Mouse (Mus musculus): Measurements from ENCODE around the gene Prss29.
A peak's percentile ranks its signal among the peaks of the same experiment; 100 is the strongest.

The Prss29 gene

GRCm38 (mm10) chr17:25318354-25318753 lies at the start of gene Prss29:
TSS of gene Prss29 (plus strand) at chr17:25318654.
- DNase-seq = no peak

DNA sequence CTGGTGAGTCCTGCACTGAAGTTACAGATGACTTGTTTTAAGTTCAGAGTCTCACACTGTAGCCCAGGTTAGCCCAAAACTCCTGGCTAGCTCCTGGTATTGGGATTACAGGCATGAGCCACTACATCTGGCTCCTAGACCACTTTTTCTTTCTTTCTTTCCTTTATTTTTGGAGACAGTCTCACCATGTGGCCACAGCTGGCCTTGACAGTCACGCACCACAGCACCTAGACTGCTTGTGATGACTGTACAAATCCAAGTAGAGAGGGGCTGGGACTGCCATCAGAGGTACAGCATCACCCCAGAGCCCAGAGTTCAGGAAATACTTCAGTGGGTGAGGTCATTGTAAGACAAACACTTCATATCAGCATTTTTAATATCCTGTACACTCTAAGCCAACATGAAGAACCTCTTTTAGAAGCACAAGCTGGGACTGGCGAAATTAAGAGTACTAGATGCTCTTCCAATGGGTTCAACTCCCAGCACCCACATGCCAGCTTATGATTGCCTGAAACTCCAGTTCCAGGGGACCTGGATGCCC lies 47.6 kb upstream of the Prss29 start:
- DNase-seq = no peak

DNA sequence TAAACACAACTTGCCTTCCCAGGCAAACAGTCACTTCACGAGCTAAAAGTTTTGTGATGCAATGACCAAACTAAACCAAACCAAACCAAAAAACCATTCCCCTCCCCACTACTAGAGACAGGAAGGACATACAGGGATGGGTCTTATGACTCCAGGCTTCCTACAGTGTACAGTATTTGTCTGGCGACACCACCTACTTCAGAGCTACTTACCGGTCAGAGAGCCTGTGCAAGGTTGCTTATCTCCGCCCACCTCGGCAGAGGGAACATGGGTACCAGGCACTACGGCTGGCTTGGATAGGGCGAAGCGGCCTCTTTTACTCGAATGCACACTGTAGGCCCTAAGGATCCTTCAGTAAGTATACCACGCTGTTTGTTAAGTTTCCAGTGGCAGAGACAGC lies 46.1 kb upstream of the Prss29 start:
- DNase-seq = peak; percentile 36

- no peak for DNase-seq
Measured at GRCm38 (mm10) chr17:25272951-25273705, 45.3 kb upstream of the Prss29 start.

DNA sequence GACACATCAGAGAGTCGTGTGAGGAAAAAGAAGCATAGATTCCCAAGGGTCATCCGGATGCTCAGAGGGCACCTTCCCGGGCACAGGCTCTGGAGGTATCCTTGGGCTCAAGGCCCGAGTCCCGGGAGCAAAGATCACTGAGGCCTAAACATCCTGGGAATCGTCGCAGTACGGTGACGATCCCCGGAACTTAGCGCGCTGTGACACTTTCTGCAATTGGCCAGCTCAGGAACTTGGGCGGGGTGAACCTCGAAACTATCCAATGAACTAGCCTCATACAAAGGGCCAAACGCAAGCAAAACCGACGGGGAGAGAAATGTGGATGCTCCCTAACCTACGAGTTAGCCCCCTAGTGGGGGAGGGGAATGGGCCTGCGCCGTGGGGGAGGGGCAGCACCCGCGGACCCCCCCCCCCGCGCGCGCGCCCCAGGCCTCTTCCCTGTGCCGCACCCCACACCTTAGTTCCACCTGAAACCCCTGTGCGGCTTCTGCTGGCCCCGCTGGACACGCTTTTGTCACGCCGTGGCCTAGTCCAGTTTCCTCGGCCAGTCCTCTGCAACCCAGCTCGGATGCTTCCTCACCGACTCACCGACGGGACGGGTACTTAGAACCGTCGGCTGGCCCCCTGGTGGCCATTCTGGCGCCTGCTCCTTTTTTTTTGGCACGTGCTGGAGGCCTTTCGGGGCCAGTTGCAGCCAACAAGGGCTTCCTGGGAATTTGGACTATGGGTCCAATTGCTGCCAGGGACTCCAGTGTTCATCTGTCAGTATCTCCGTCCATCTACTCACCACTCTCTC lies 44.5 kb upstream of the Prss29 start:
- DNase-seq = peak; percentile 100

DNA sequence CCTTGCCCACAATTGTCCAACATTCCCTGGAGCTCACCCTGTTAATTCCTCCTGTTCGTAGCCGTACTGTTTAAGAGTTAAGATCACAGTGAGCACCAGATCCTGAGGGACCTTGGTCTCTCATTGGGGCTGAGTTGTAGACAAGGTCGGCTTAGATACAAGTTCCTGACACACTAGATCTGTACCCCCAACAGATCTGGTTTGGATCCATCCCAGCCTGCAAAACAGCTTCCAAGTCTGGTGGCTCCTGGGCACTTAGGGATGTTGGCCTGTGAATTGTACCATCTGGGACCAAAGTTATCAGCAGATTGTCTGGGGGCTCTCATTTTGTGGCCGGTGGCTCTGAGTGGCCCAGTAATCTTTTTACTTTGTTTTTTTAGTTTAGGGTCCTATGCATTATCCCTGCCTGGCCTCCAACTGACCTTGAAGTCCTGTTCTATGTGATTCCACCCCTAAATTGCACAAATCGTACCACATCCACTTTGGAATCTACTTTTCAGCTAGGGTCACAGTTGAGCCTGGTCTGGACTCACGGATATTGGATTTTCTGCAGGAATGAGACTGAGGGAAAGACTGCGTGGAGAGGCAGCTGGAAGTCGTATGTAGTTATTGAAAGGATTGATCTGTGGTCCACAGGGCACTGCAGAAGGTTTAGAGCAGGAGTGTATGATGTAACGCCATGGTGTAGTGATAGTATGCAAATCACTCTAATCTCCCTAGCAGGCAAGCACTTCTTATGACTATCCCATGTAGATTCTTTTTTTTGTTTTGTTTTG lies 43.7 kb upstream of the Prss29 start, which contains the start of gene Ube2i:
Gene Ube2i (minus strand): TSS at position 52 of the 776 bp plus-strand sequence.
- DNase-seq = no peak

- no peak for DNase-seq
Measured at GRCm38 (mm10) chr17:25275833-25276232, 42.6 kb upstream of the Prss29 start.

DNA sequence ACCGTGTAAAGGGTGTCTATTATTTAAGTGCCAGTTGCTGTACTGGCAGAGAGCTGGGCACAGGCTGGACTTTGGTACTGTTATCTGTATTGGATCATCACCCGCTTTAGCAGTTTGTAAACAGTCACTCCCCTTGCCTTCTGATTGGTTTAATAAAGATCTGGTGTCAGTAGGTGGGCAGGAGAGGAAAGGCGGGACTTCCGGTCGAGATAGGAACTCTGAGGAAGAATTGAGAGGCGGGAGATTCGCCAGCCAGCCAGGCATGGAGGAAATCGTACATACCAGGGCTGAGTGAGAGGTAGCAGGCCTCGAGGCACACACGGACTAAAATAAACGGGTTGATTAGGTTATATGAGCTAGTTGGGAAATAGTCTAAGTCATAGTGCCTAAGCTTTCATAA lies 36.3 kb upstream of the Prss29 start:
- DNase-seq = peak; percentile 69

DNA sequence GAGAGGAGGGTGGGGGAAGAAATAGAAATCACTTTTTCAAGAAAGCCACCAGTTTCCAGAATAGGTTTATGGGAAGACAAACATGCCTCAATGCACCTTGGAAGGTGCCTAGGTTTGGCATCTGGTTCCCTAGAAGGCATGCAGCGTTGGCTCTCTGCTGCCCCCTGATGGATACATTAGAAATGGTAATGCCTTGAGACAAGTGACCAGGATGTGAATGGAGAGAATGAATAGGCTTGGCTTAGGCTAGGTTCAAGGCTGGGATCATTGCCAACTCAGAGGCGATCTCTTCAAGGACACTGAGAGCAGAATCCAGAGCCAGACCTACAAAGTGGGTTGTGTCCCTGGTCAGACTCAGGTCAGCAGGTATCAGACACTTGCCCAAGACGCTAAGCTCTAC lies 33.4 kb upstream of the Prss29 start:
- peak; percentile 81 for DNase-seq

GRCm38 (mm10) chr17:25288842-25289241 lies 29.6 kb upstream of the Prss29 start:
- DNase-seq = peak; percentile 62

DNA sequence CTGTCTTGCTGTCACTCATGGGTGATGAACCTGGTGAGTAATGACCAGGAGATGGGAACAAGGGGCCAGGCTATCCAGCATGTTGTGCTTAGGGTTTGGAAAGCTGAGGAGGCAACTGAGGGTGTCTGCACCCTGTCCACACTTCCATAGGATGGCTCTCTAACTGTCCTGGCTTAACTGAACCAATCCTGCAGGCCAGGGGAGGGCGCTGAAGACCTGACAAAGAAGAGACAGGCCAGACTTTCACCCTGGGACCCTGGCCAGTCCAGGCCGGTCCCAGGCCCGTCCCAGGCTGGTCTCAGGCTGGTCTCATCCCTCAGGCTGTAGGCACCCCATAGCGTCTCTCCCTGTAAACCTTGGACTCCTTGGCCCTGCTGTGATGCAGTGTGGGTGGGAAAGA lies 28.0 kb upstream of the Prss29 start:
- no peak for DNase-seq

- DNase-seq = no peak
Measured at GRCm38 (mm10) chr17:25293495-25293894, 25.0 kb upstream of the Prss29 start.

DNA sequence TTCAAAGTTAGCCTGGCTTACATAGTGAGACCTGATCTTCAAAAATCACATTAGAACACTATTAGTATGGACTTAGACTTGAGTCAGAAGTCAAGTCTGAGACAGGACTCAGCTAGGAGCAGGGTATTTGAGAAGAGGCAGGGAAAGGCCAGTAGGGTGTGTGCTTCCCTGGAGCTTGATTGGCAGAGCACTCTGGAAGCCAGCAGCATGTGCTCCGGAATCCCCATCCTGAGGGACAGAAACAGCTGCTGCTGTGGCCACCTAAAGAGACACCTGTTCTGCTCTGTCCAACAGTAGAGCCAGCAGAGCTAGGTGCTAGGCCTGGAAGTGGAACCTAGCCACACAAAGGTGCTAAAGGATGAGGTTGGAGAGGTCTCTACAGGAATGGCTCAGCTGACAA lies 24.3 kb upstream of the Prss29 start:
- DNase-seq = no peak

DNA sequence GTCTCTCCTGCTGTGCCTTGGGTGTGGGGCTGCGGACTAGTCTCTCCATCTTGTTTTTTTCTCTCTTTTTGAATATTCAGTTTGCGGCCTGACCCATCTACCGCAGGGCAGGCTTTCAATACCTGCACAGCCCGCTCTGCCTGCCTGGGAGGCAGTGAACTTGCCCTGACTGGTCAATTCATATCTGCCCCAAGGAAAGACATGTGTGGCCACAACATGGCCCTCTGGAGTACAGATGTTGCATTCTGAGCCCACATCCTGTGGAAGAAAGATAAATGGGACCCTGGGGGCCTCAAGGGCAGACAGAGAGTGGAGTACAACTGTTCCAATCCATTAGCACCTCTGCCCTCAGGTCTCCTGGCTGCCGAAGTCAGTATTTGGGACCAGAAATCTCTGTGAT lies 20.4 kb upstream of the Prss29 start, which contains the start of gene Prss34:
Gene Prss34 (plus strand): TSS at position 301 of the 400 bp plus-strand sequence.
- no peak for DNase-seq

GRCm38 (mm10) chr17:25308346-25308745 lies 10.1 kb upstream of the Prss29 start, which contains the start of gene Prss28:
TSS of gene Prss28 (plus strand) at chr17:25308646.
- DNase-seq = no peak

DNA sequence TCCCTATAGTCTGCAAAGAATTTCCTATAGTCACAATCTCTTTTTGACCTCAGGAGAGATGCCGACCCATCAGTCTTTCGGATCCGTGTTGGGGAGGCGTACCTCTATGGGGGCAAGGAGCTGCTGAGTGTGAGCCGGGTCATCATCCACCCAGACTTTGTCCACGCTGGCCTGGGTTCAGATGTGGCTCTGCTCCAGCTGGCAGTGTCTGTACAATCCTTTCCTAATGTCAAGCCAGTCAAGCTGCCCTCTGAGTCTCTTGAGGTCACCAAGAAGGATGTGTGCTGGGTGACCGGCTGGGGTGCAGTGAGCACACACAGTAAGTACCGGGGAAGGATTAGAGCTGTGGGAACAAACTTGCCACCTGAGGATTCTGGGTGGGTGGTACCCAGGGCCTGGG lies 2.4 kb downstream of the Prss29 start:
- peak; percentile 41 for DNase-seq

DNA sequence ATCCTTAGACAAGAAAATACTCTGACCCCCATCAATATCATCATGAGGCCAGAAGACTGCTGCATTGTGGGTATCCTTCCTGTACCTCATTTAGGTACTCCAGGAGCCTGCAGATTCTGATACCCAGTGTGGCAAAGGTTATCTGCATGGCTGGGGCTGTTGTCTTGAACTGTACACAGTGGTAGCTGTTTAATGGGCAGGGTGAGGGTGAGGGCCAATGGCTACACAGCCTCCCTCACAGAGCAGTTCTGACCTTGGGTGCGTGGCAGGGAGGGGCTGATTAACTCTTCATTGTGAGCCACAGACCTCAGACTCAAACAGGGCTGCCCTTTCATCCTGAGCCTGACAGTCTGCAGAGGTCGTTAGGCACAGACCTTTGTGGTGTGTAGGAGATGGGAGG lies 4.5 kb downstream of the Prss29 start:
- no peak for DNase-seq

- no peak for DNase-seq
Measured at GRCm38 (mm10) chr17:25332321-25332720, 13.9 kb downstream of the Prss29 start.

DNA sequence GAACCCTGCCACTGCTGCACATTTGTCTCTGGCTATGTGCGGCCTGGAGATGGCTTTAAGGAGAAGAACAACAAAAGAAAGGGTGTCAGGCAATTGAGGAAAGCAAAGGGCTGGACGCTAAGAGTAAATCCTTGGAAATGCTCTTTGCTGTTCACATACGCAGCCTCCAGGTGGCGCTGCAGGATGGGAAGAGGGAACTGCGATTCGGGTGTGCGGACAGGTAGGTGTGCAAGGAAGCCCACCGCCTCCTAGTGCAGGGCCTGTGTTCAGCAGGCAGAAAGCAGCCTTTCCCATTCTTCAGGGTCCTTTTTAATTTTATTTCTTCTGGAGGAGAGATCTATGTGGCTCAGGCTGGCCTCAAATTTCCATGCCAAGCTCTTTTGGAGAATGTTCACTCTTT lies 15.5 kb downstream of the Prss29 start:
- peak; percentile 63 for DNase-seq

GRCm38 (mm10) chr17:25338218-25338617 lies 19.8 kb downstream of the Prss29 start:
- DNase-seq = no peak

GRCm38 (mm10) chr17:25340003-25340402 lies 21.5 kb downstream of the Prss29 start:
- no peak for DNase-seq

DNA sequence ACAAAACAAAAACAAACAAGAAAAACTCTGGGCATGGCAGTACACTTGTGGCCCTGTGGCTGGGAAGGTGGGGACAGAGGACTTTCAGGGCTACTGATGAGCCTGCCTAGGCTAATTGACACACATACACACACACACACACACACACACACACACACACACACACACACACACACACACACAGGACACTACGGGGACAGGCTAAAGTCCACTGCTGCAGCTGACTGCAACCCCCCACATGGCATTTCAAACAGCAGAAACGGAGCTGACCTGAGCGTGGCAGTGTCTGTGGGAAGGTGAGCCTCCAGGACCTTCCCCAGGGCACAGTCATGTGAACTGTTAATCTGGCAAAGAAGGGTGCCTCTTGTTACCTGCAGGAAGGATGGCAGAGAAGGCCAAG lies 23.0 kb downstream of the Prss29 start:
- no peak for DNase-seq

GRCm38 (mm10) chr17:25345462-25345861 lies 27.0 kb downstream of the Prss29 start, which contains the start of gene Tpsab1:
TSS of gene Tpsab1 (minus strand) at chr17:25345562.
- no peak for DNase-seq
